Mouse (Mus musculus): ENCODE data around the gene Otud4. TPM values are rescaled to one million over a fixed set of nuclear protein-coding genes. Genes with fewer than 3 reads are reported as not detected.

The Otud4 gene
- total RNA-seq (2023): 10 to 100 TPM; 25.5 to 29.3 TPM

DNA sequence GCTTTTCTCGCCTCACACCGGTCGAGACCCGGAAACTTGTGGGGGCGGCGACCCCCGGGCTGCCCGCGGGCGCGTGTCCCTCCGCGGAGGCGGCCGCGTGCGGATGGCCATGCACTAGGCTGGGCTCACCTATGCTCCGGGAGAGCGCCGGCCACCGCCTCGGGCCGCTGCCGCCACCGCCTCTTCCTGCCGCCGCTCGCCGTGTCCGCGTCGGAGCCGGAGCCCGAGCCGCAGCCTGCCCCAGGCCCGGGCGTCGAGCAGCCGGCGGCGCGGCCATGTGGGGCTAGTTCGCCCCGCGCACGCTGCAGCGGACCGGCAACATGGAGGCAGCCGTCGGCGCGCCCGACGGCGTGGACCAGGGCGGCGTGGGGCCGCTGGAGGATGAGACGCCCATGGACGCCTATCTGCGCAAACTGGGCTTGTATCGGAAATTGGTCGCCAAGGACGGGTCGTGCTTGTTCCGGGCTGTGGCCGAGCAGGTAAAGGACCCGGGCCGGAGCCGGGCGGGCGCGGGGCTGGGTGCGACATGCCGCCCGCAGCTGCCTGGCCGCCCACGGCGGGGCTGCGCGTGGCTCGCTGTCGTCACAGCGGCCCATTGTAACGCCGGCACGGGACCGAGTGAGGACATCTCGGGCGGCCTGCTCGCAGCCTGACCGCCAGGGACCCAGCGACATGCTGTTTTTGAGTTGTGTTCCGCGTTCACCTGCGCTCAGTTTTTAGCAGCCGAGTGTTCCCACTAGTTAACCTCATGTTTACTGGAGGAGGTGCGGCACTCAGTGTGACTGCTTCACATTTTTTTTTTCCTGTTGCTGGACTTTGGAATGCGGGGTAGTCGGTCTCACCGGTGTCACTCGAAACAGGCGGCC lies at the start of gene Otud4:
Otud4 (plus strand) TSS at position 33 of the 866 bp plus-strand sequence.

DNA sequence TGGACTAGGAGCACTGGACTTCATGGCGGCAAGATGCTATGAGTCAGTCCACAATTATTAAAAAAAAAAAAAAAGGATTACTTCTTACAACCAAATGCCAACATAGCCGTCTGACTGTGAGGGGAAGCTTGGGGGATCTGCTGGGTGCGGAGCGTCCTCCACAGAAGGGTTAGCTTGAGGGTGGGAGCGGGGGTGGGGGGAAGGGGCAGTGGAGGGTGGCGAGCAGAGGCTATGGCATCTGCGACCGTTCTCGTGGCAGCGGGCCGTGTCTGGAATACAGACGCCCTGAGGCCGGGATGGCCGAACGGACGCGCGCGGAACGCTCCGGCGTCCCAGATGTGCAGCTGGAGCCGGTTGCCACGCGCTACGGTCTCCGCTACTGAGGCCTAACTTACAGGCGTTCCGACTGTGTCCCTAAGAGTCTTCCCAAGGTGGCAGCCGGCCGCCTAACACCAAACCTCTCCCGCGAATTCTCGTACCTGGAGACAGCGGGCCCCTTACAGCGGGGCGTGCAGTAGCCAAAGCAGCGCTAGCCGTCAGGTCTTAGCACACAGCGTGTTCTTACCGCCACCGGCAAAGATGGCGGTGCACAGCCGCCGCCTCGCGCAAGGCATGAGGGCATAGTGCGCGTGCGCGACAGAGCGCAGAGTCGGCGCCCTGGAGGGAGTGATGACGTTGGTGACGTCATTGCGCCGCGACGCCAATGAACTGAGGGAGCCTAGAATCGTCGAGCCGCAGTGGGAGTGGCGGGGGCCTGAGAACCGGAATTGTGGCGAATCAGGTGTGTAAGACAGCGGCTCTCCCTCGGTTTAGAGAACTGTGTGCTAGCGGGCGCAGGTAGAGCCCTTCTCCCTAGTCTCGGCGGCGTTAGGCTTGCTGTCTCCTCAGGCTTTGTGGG lies 71.9 kb downstream of the Otud4 start, which contains the start of the genes Abce1 and Anapc10:
Abce1 (minus strand) TSS at position 677 of the 898 bp plus-strand sequence.
Anapc10 (plus strand) TSS at position 757 of the 898 bp plus-strand sequence.

Other genes starting within 250 kb of the Otud4 start
- 1 to 10 TPM; 7.5 to 8.8 TPM for gene Smad1, start 240.1 kb upstream of the Otud4 start, total RNA-seq (2023)
- gene Abce1, start 72.1 kb downstream of the Otud4 start, total RNA-seq (2023): 10 to 100 TPM; 23.9 to 25.3 TPM
- 1 to 10 TPM; 3.5 to 4.6 TPM for gene Anapc10, start 72.2 kb downstream of the Otud4 start, total RNA-seq (2023)